Mouse (Mus musculus): ENCODE results near the gene Exosc10.

DNA sequence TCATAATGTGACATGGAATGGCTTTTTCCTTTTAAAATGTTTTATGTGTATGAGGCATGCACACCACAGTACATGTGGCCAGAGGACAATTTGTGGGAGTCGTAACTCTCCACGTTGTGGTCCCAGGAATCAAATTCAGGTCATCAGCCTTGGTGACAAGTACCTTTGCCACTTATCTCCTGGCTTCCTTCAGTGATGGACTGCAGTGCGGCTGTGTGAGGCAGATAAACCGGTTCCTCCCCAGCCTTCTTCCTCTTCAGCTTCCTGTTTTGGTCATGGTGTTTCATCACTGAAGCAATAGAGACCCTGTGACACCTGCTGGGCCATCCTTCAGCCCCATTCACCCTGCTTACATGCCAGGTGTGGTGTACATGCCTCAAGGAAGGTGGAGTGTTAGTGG lies 25.0 kb downstream of the Exosc10 start:
- TF ChIP-seq GATA1 (IDR thresholded peaks at IDR 0.05; ENCODE audit: borderline replicate concordance, low read length) (peak; percentile 64; the same call in 1 of the 3 replicates), FLI1 (IDR thresholded peaks at IDR 0.05; ENCODE audit: low read length) (0 out of 2 replicates have a peak, but pooled peaks have one; percentile 7)
